Mouse (Mus musculus) large intestine, adult 2 months (tissue): ENCODE measurements at regions not wholly inside any gene's neighbourhood (a gene's known extent, or its start where the extent isn't known, plus 50 kb on each side); places are given as distances from the start of the nearest gene placed in this dataset.

Source experiments
- DNase-seq: peaks from one replicate; pipeline ENCODE4 v3.0.0-alpha.2; 2012; ENCODE audit warnings: low read depth, low spot score
- WGBS: fragments of 180-500 bp; shearing (Covaris S2); methylation state at CpG from one replicate; pipeline ENCODE4 v1.1.7; 2018; 5-methylcytosine and 5-hydroxymethylcytosine counted together

- 84% methylated on average over 2 of the region's 2 CpGs for WGBS
- no peak for DNase-seq
Observed at GRCm38 (mm10) chr15:62347697-62348096, 1424.9 kb upstream of the A1bg start.

DNA sequence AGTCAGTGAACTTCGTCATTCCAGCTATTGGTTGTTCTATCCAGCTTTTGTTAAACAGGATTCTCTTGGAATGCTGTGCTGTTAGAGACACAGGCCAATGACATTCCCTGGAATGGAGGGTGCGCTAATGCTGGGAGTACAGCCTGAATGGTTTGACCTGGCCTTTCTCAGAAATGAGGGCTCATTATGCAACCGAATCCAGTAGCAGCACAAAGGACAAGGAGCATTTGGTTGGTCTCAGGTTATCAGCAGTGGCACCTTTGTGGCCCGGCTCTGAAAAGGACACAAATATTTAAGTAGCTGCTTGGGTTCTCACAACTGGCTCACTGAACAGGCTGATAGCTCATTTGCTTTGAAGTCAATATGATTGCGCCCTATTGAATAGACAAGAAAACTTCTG is 1423.1 kb upstream of the A1bg start:
- 84% methylated on average over 5 of the region's 5 CpGs for WGBS
- no peak for DNase-seq

GRCm38 (mm10) chr15:62336454-62337284 is 1413.9 kb upstream of the A1bg start:
- no peak for DNase-seq
- 92% methylated on average over 6 of the region's 6 CpGs for WGBS

- DNase-seq, result no peak
- 83% methylated on average over 4 of the region's 4 CpGs for WGBS
Observed at GRCm38 (mm10) chr15:62334256-62335009, 1411.6 kb upstream of the A1bg start.

DNA sequence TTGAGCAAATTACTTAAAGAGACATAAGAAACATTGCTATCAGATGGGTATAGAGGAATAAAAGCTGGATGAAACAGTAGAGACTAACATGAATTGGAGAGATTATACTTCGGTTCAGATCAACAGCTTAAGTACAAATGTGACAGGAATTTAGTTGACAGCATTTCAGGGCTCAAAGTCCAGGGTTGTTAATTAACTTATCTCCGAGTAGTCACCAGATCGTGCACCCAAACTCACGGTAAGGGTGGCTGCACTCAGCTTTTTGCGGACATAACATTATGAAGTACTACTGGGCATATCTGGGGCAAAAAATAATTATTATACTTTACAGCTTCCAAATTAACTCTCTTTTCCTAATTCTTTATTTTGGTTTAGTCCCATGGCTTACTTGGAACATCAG is 1409.3 kb upstream of the A1bg start:
- 42% methylated on average over 5 of the region's 5 CpGs for WGBS
- DNase-seq, result no peak

GRCm38 (mm10) chr15:62331138-62331800 is 1408.5 kb upstream of the A1bg start:
- DNase-seq, result no peak
- WGBS, result 87% methylated on average over 3 of the region's 3 CpGs

DNA sequence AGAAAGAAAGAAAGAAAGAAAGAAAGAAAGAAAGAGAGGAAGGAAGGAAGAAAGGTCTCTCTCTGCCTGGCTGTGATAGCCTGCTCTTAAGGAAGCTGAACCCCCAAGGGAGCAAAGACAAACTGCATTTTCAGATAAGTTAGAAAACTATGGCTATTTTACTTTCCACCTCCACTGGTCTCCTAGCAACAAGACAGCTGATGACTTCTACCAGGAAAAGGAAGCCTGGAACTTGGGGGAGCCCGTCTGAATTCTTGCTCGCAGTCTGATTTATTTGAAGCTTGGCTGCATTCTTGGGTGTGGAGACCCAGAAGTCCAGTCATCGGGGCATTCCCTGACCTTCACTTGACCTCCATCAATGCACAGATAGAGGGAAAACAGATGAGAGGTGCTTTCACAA is 1406.1 kb upstream of the A1bg start:
- 31% methylated on average over 3 of the region's 3 CpGs for WGBS

GRCm38 (mm10) chr15:62328305-62328881 is 1405.6 kb upstream of the A1bg start:
- no peak for DNase-seq
- WGBS, result 24% methylated on average over 9 of the region's 9 CpGs

More for the DNA sequence above, 1406.1 kb upstream of the A1bg start:
- DNase-seq, result no peak

- WGBS, result 65% methylated on average over 2 of the region's 2 CpGs
Observed at GRCm38 (mm10) chr15:62327481-62327880, 1404.7 kb upstream of the A1bg start.

GRCm38 (mm10) chr15:62326524-62326923 is 1403.7 kb upstream of the A1bg start:
- WGBS, result 92% methylated on average over 4 of the region's 4 CpGs
- no peak for DNase-seq

More at GRCm38 (mm10) chr15:62327481-62327880, 1404.7 kb upstream of the A1bg start:
- no peak for DNase-seq

DNA sequence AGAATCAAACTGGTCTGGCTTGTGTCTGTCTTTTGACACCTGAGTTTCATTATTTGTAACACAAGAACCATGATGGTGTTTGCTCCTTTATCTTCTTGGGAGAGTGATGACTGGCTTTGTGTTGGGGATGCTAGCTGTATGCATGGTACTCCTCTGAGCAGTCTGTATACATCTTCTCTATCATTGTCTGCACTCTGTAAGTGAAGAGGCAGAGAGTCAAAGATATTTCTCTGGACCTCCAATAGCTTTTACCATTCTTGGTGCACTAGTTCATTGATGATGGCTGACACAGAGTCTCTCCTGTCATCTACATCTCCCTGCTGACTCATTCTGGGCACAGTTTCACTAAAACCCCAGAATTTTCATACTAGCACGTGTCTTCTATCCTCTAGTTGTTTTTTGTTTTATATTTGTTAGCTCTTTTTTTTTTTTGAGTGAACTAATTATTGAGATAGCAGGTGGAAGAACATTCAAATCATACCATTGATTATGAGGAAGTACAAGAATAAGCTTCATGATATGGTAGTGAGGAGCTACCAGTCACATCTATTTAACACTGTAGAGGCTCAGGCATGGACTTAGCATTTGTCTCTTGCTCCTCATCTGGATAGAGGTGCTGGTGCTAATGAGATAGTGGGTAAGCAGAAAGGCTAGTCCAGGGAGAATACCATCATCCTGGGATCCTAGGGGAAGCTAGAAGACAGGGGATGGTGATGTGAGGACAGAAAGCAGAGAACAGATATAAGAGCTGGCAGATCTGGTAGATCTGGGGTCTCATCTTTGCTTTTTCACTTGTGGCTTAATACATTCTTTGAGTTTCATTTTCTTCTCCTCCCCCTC is 1402.9 kb upstream of the A1bg start:
- DNase-seq, result no peak
- 97% methylated on average over 1 of the region's 1 CpGs for WGBS

DNA sequence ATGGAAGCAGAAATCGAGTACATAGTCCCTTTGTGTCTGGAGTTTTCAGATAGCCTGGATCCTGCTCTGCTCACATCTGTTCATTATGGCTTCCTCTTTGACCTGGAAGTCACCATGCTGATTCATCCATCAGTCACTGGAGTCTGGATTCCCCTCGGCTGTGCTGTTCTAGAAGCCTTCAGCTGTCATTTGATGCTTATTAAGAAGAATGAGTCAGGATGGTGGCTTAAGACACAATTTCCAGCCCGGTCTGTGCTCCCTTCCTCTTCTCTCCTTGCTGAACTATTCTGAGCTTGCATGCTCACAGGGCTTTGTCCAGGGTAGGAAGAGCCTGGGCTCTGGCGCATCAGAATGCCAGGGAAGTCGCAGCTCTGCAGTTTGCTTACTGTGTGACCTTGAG is 1398.2 kb upstream of the A1bg start:
- WGBS, result 69% methylated on average over 5 of the region's 5 CpGs
- no peak for DNase-seq

- no peak for DNase-seq
- WGBS, result 52% methylated on average over 2 of the region's 2 CpGs
Observed at GRCm38 (mm10) chr15:62314449-62314848, 1391.6 kb upstream of the A1bg start.

- WGBS, result 61% methylated on average over 3 of the region's 3 CpGs
- DNase-seq, result no peak
Observed at GRCm38 (mm10) chr15:62302233-62302632, 1379.4 kb upstream of the A1bg start.

- DNase-seq, result no peak
- 90% methylated on average over 3 of the region's 3 CpGs for WGBS
Observed at GRCm38 (mm10) chr15:62301567-62301966, 1378.8 kb upstream of the A1bg start.

DNA sequence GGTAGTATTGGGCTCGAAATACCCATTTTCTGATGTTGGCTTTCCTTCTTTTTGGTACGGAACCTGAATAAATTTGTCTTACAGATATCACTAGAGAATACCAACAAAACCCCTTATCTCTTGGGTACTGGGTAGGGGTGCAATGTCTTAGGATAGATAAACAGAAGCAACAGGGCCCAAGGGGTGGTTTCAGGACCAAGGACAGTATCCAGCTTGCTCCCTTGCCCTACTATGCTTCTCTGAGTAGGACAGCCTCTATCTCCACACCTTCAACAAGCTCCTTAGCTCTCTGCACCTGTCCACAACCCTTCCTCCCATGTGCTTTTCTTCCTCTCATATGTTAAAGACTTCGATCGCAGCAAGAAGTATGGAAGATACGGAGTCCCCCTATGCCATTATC is 1374.3 kb upstream of the A1bg start:
- WGBS, result 96% methylated on average over 5 of the region's 5 CpGs
- no peak for DNase-seq

DNA sequence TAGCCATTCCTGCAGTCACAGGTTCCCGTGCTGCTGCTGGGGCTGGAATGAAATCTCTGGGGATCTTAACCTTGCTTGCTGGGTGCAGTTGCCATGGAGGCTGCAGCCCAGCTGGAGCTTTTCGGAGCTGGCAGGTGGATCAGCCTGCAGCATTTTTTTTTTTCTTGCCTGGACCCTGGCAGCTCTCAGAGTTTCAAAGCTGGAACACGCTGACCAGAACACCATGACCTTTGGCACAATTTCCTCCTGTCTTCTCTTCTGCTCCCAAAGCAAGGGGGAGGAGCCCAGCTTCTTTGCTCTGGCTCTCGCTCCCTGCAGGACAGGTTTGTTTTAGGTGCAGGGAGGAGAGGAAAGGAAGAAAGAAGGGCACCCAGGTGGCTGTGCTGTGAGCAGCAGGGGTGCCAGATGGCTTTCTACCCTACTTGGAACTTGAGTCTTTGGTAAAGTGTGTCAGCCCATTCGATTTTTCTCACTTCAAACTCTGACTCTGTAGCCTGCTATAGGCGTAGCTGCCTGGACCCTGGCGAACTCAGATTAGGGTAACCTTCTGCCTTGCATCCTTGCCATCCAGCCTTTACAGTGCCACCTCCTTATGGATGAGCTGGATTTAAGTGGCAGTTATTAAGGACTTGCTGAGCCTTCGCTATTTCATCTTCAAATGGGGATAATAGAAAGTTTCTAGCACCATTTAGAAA is 1372.6 kb upstream of the A1bg start:
- peak; percentile 33 for DNase-seq
- WGBS, result 42% methylated on average over 8 of the region's 8 CpGs

- no peak for DNase-seq
- 8% methylated on average over 3 of the region's 3 CpGs for WGBS
Observed at GRCm38 (mm10) chr15:62294786-62295185, 1372.0 kb upstream of the A1bg start.

DNA sequence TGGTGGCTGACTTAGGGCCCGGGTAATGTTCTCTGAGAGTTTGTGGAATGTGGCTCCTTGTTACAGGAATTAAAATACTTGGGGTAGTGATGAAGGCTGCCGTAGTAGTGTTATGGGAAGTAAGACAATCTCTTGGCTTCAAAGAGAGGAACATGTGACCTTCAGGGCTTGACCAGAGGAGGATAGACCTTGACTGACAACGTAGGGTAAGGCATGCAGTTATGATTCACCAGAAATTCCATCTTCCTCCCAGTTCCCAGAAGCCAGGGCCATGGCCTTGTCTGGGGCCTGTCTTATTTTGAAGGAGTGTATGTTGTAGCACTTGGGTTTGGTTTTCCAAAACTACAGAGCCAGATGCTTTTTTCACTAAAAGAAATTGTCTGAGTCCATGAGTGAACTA is 1370.1 kb upstream of the A1bg start:
- no peak for DNase-seq
- WGBS, result 89% methylated on average over 3 of the region's 3 CpGs
